Mouse (Mus musculus): Measurements from ENCODE around the gene Dab2.

DNA sequence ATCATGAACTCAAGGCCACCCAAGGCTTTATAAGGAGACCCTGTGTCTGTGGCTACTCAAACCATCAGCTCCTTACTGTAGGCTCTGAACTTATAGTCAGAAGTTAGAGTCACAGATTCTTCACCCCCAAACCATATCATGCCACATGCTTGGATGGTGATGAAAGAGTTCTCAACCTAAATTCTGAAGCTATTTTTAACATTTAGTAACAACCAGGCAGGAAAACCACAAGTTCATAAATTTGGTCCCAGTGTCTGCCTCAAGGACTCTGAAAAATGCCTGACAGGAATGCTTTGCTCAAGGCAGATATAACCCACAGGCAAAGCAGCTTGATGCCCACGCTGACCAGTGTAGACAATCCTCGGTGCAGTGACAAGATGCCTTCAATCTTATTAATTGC, 42.5 kb upstream of the Dab2 start:
- TF ChIP-seq CTCF (IDR thresholded peaks at IDR 0.05; ENCODE audit: extremely low read depth, insufficient read depth, low read length): no peak
- TF ChIP-seq POLR2A (IDR thresholded peaks at IDR 0.05; ENCODE audit: extremely low read depth, insufficient read depth, low read length): no peak
